Mouse (Mus musculus) kidney, postnatal 4 days (tissue): ENCODE results near the gene Hist1h2ah.

Experiments
- DNase-seq, 2 experiments: peaks; one replicate each; pipeline ENCODE4 v3.0.0; 2021; ENCODE audit warnings: mixed read lengths in 2 of 2

The Hist1h2ah gene

GRCm38 (mm10) chr13:22008707-22009106 is 26.7 kb downstream of the Hist1h2ah start:
- DNase-seq = no peak

DNA sequence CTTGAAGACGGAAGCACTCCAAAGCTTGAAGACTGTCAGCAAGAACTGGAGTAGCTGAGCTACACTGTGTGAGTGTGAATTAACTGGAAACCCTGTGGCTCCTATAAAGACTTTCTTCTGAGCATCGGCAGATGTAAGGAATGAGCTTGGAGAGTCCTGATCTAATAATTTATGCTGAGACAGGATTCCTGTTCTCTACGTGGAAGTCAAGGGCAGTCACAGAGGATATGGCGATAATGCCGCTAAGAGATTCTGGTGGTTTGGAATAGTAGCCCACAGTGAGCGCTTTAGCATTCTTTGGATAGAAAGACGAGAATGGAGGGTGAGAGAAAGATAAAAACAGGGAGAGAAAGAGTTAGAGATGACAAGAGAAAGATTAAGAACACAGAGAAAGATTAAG is 27.5 kb downstream of the Hist1h2ah start:
- DNase-seq = no peak

DNA sequence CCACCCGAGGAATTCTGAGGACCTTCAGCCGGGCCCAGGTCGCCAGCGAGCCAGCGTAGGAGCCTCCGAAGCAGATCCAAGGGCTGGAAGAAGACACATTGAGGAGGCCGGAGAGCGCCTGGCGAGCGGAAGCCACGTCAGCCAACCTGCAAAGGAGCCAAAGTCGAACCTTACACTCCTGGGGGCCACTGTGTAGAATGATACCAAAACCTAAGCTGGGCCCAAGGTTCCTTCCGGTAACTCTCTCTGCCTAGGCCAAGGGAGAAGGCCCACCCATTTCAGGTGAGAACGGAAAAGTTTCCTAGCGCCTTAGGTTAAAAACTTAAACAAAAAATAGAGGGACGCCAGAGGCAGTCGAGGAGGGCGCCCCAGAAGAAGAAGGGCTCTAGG is 28.3 kb downstream of the Hist1h2ah start:
- DNase-seq = no peak

DNA sequence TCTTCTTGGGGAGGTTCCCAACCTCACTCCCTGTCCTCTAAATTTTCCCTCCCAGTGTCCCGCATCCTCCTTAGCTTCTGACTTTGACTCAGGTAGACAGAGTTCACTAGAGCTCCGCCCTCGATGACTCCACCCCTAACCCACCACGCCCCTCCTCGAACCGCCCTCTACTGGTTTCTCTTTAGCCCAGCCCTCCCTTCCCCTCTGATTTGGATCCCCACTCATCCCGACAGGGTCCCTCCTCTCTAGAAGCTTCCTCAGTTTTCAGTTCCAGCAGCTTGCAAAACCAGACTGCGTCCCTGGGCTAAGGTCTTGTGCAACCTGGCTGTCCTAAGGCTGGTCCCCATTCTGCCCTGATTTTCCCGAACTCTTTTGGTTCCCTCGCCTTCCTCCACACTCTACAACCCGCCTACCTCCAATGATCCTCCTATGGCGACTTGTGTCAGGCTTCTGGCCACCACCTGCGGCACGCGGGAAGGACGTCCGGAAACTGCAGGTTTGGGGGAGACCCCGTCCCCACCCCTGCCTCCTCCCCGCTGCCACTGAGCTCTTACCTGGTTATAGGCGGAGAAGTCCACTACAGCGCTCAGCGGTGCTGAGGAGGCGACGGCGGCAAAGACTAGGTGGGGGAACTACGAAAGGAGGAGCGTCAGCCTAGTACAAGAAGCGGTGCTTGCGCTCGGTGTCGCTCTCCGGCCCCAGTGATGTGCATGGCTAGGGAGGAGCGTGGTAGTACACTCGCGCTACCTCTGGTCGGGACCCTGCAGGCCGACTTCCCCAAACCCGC is 28.8 kb downstream of the Hist1h2ah start:
- peak; percentile 72 to 79 for DNase-seq

DNA sequence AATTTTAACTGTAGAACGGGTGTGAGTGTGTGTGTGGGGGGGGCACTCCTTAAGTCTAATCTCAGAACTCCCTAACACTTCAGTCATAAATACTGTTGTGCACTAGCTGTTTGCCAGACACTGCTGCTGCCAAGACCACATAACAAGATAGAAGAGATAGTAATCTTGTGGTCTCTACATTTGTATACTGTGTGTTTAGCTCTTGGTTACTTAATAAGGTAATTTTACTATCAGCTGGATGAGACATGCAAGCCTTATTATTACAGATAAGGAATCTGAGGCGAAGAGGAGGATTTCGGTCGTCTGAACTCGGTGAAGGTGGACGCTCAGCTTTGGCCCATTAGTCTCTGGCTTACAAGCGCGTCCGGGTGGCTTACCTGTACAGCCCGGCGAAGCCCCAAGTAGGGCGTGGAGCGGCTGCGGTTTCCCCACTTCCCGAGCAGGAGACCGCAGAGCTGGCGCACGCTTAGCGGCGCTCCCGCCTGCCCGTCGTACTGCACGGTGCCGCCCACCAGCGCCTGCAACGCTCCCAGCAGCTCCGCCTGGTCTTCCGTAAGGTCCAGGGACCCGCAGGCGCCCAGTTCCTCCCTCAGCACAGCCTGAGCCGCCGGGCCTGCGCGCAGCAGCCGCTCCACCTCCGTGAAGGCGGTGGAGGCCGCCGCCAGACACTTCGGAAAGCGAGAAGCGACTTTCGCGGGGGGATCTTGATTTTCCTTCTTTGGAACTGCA is 29.6 kb downstream of the Hist1h2ah start:
- DNase-seq = peak; percentile 60 to 72

GRCm38 (mm10) chr13:22001823-22002222 is 33.5 kb downstream of the Hist1h2ah start:
- DNase-seq = peak in 1 of 2 experiments; percentile 24

GRCm38 (mm10) chr13:22001346-22001745 is 34.0 kb downstream of the Hist1h2ah start:
- DNase-seq = no peak

DNA sequence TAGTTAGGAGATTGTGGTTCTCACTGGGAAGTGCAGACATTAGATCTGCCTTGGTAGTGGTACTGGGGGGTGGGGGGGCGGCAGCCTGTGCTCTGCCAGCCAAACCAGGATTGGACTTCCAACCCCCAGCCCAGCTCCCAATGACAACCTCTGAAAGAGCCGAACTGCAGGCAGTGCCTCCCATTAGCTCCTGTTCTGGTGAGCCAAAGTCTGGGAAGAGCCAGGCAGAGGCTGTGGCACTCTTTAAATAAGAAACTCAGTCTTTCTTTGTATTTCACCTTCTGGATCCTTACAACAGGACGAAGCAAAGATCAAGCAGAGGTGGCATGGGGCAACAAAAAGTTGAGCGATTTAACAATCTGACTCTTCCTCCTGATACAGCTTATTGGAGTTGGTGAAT is 36.2 kb downstream of the Hist1h2ah start:
- no peak for DNase-seq

- no peak for DNase-seq
Measured at GRCm38 (mm10) chr13:21998412-21998811, 37.0 kb downstream of the Hist1h2ah start.

- no peak for DNase-seq
Measured at GRCm38 (mm10) chr13:21997821-21998220, 37.5 kb downstream of the Hist1h2ah start.

DNA sequence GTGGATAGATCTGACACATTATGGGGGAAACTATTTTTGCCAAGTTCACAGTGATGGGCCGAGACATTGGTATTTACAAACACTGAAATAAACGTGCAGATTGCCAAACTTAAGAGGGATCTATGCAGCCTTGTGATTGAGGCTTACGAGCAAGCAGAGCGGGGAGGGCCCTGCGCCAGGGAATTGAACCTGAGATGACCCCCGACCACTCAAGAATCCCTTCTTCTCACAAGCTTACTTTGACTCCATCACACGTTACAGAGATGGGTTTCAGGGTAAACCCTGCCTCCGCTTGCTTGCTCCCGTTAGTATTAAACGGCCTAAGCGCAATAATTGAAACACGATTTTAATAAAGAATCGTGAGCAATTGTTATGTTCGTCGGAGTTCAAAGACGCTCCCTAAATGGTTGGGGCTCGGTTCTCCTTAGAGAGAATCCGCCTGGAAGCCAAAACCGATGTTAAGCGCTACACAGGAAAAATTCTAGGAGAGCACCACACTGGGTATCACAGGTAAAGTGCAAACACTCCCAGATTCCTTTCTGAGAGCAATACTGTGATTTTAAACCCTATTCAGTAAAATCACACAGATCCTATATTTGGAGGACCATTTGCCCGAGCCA is 38.1 kb downstream of the Hist1h2ah start:
- DNase-seq = no peak

DNA sequence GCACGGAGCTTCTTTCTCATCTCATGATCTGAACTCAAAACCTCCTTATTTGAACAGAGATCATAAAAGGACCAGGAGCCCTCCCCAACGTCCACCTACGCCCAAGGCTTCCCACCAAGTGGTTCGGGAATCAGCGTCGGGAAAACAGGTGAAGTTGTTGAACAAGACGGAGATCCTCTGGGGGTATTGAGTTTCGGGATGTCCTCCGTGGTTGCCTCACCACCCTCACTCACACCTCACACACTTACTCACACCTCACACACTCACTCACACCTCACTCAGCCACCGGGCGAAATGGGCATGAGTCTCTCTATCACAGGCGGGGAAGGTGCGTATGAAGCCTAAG is 38.6 kb downstream of the Hist1h2ah start:
- peak in 1 of 2 experiments; percentile 12 for DNase-seq

DNA sequence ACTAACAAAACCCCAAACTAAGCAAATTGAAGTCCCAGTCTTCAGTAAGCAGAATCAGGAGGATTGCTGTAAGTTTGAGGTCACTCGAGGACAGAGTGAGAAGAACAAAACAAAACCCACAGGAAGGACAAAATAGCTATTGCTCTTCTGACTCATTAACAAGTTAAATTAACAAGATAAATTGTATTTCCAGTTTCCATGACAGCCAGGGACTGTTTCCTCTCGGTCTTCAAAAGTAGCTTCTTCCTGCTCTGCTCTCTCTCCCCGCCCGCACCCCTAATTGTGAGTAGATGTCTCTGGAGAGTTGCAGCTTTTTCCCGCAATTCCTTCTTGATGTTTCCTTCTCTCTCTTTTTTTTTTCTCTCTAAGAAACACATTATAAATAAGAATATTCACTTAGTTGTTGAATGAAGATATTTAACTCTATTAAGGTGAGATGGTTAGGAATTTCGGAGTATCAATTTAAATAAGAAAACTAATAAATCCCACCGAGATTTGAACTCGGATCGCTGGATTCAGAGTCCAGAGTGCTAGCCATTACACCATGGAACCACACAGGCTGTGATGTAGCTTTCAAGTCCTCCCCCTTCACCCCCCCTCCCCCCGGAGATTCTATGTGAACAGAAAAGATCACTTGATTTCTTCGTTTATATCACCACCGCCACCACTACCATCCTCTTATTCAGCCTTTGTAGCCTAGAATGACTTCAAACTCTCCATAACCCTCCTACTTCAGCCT is 39.1 kb downstream of the Hist1h2ah start:
- peak in 1 of 2 experiments; percentile 31 for DNase-seq

DNA sequence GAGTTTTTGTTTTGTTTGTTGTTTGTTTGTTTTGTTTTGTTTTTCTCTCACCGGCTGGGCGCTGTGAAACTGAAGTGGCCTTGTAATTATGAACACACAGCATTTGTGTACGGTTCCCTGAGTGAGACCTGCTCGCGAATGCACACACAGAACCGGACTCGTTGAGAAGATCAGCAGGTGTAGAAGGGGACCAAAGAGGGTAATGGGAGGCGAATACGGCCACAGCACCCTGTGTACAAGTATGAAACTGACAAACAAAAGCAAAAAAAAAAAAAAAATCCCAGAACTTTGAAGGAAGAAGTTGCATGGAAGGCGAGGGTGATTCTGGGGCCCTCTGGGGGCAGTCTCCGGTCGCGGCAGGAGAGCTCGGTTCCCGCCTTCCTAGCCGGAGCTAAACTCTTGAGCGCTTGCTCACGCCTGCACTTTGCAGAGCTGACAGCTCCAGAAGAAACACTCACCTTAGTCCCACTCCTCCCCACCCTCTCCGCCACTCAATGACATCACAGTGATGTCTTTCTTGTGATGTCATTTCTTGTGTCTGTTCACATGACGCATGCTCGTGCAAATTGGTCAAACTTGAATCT is 39.9 kb downstream of the Hist1h2ah start:
- peak; percentile 56 to 71 for DNase-seq

DNA sequence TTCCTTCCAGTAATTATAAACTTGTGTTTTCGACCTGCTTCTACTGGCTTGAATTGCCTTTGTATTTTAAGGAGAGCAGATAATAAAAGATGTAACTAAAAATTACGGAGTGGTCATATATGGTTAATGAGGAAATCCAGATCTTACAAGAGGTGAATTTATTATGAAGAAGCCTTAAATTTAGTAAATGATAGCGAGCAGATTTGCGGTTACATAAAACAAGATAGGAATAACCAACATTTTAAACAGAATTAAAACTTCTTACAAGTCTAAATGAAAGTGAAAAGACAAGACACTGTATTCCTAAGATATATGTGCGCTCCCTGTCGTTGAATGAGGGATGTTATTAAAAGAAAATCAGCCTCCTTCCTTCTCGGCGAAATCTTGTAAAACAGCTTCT is 40.5 kb downstream of the Hist1h2ah start:
- DNase-seq = no peak

DNA sequence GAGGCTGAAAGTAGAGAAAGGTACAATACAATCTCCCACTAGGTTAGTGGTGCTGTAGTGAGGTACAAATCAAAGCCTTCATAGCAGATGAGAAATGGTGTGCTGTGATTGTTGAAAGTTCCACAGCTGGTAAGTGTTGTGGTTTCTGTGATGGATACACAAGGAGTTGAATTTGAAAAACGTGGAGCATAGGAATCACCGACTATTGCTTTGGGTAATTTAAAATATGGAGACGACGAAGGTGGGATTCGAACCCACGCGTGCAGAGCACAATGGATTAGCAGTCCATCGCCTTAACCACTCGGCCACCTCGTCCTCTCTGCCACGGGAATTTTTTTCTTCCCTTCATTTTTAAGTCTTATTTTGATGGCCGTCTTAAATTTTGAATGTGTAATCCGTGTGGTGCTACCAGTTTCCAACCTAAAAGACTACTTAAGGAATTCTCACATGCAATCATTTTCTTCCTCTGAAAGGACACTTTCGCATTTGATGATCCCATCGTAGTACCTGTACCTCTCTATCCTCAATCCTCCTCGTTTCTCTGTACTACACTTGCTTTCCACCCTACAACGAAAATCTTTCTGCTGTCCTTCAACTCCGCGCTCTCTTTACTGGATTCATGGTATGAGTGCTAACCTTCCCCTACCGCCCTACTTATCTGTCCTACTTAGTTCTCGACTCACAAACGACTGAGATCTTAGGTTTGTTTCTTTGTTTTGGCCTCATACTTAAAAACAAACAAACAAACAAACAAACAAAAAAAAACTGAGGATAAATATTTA is 41.2 kb downstream of the Hist1h2ah start:
- peak; percentile 47 to 57 for DNase-seq

DNA sequence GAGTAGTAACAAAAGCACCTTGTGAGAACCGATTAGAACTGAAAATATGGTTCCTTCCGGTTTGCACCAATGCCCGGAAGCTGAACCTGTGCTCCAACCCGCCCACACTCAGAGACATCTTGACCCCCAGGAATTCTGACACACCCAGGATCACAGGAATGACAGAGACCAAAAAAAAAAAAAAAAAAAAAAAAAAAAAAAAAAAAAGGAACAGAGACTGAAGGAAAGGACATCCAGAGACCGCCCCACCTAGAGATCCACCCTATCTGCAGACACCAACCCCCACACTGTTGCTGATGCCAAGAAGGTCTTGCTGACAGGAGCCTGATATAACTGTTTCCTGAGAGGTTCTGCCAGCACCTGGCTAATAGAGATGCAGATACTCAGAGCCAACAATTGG is 42.8 kb downstream of the Hist1h2ah start:
- DNase-seq = no peak
